Mouse (Mus musculus) neural tube, postnatal 0 days (tissue): ENCODE measurements around the gene Nudt5. TPM values are rescaled to one million over a fixed set of nuclear protein-coding genes. Genes with fewer than 3 reads are reported as not detected.

Source experiments
- polyA plus RNA-seq: library from polyadenylated mRNA; unstranded; fragments of >200 nt; fragmentation: Nextera tagmentation; extraction: Ambion mirVana; gene quantifications from 2 replicates; pipeline ENCODE4 v1.2.1, GENCODE M21; 2015

Nudt5 gene
- 20.7 and 21.3 TPM in 2 replicates for polyA plus RNA-seq

GRCm38 (mm10) chr2:5844873-5845631, at the start of gene Nudt5, which contains the start of gene Cdc123:
Gene Nudt5, plus strand, starts transcription at chr2:5845019.
Gene Cdc123, minus strand, starts transcription at chr2:5845164.

GRCm38 (mm10) chr2:5862834-5863233, 18.0 kb downstream of the Nudt5 start, which contains the start of gene Gm13199:
Gene Gm13199, minus strand, starts transcription at chr2:5862934.

GRCm38 (mm10) chr2:5894843-5895570, 50.2 kb downstream of the Nudt5 start, which contains the start of gene Sec61a2:
Gene Sec61a2, minus strand, starts transcription at chr2:5895432.

Other genes with a start within 250 kb of the Nudt5 start
- gene Camk1d, start 130.5 kb upstream of the Nudt5 start, polyA plus RNA-seq, result 10.0 and 10.7 TPM in 2 replicates
- gene Cdc123, start 145 bp downstream of the Nudt5 start, polyA plus RNA-seq, result 205 and 240 TPM in 2 replicates
- gene Gm13199, start 17.9 kb downstream of the Nudt5 start, polyA plus RNA-seq, result 0.65 and 0.79 TPM in 2 replicates
- 112 and 119 TPM in 2 replicates for gene Sec61a2, start 50.4 kb downstream of the Nudt5 start, polyA plus RNA-seq
- 3.1 and 3.3 TPM in 2 replicates for gene Dhtkd1, start 97.8 kb downstream of the Nudt5 start, polyA plus RNA-seq
- gene Upf2, start 106.5 kb downstream of the Nudt5 start, polyA plus RNA-seq, result 4.3 and 4.8 TPM in 2 replicates